Mouse (Mus musculus) adrenal gland, postnatal 36 days (tissue): ENCODE data around the gene Gfap. TPM values are rescaled to one million over a fixed set of nuclear protein-coding genes. Genes with fewer than 3 reads are reported as not detected.

Experiments used
- DNase-seq, 2 experiments: peaks; one replicate each; pipeline ENCODE4 v3.0.0; 2021; ENCODE audit warnings: mixed read lengths in 1 of 2
- long read RNA-seq, 2 experiments: library from polyadenylated mRNA; stranded (forward); transcript quantifications; one replicate each; pipeline ENCODE4 v2.0.0; 2021; ENCODE audit warnings: borderline sequencing depth in 2 of 2
- total RNA-seq, 2 experiments: library from RNA; stranded (reverse); gene quantifications; 2 replicates each; pipeline ENCODE4 v1.2.3; 2021

Gfap gene
- under 1 TPM; 0.10 to 0.66 TPM for total RNA-seq
- long read RNA-seq, experiment 1, partial matches to known transcripts = 0 of 1 reads
- long read RNA-seq, experiment 1, other reads (novel, unspliced or antisense) = 0 of 1 reads
- long read RNA-seq, experiment 2, partial matches to known transcripts = 1 of 1 reads
- long read RNA-seq, experiment 2, other reads (novel, unspliced or antisense) = 0 of 1 reads

DNA sequence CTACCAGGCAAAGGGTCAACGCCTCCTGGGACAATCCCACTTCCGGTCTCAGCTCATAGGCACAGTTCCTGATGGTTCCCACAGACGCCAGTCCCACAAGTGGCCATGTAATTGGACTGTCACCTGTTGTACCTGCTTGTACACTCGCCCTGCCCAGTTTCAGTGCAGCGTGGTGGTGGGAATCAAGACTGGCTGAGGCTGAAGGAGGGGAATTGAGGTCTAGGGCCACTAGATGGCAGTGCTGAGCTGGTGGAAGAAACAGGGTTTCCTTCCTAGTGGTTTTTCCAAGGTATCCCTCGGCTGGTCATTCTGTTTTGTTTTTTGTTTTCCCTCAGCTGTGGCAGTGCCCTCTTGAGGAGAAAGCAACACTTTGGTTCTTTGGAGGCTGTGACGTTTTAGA, at the start of gene Gfap:
Gene Gfap (minus strand): TSS at position 150 of the 400 bp plus-strand sequence.
- peak; percentile 83 to 88 for DNase-seq

DNA sequence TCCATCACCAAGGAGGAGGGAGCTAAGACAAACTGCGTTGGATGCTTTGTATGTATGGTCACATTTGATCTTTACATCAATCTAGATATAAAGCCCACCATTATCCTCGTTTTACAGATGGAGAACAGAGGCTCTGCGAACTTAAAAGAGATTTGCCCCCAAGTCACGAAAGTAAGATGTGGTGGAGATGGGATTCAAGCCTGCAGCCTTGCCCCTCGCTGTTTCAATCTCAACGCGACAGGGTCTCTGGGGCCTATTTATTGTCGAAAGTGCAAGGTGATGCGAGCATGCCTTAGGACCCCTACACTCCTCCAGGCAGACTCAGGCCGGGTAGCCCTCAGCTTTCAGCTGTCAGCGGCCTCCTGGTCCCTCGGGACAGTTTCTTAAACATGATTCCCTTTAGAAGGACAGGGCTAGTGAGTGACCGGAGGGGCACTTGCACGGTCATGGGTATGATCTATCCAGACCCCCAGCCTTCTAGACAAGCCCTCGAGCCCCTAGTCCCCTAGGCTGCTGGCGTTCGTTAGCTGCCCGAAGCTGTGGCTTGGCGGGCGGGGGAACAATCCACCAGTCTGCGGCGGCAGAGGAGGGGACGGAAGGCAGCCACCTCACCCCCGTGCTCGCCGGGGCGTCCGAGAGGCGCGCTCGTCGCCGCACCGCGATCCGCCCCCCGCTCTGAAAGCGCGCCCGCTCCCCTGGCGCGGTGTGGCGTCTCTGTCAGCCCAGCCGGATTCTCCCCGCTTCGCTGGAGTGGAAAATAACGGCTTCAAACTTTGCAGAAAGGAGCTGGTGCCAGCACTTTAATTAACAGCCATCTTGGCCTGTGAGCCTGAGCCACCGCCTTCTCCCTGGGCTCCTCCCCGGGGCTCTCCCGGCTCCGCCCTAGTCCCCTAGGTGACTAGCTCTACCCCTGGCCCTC, 47.6 kb upstream of the Gfap start:
- DNase-seq = peak; percentile 61 to 76

DNA sequence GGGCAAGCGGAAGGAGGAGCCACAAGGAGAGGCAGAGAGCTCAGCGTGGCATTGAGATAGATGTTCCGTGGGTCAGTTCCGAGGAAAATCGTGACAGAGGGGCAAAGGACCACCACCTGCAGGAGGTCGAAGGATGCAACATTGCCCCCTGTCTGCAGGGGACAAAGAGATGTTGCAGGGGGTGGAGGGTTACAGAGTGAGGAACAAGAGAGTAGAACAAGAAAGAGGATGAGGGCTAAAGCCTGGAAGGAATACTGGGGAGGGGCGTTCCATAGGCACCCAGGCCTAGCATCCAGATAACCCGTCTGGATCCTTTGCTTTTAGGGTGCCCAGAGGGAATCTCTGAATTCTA, 46.3 kb upstream of the Gfap start:
- DNase-seq = no peak

DNA sequence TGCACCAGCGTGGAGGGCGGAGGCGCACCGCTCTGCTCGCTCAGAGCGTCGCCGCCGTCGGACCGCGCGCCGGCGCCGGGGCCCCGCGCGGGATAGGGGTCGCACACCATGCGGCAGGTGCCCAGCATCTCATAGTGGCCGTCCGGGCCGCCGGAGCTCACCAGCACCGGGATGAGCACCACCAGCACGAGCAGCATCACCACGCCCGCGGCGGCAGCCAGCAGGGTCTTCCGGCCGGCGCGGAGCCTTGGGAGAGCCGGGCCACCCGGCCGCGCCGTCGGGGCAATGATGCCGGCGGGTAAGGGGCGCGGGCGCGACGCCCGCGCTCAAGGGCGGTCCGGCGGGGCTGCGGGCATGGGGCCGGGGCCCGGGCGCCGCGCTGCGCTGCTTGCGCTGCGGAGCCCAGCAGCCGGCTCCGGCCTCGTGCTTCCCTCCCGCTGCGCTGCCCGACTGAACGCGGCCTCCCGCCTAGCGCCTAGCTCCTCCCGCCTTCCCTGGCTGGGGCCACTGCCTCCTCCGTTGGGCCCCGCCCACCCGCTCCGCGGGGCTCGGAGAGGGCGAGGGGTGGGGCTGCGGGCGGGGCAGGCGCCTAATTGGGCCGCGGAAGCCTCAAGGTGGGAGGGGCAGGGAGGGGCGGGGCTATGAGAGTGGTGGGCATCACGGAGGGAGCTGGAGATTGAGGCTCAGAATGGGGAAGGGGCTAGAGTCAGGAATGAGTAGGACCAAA, 45.7 kb upstream of the Gfap start, which contains the start of gene C1ql1:
Gene C1ql1 (minus strand): TSS at position 424 of the 727 bp plus-strand sequence.
- DNase-seq = peak; percentile 93 to 96

DNA sequence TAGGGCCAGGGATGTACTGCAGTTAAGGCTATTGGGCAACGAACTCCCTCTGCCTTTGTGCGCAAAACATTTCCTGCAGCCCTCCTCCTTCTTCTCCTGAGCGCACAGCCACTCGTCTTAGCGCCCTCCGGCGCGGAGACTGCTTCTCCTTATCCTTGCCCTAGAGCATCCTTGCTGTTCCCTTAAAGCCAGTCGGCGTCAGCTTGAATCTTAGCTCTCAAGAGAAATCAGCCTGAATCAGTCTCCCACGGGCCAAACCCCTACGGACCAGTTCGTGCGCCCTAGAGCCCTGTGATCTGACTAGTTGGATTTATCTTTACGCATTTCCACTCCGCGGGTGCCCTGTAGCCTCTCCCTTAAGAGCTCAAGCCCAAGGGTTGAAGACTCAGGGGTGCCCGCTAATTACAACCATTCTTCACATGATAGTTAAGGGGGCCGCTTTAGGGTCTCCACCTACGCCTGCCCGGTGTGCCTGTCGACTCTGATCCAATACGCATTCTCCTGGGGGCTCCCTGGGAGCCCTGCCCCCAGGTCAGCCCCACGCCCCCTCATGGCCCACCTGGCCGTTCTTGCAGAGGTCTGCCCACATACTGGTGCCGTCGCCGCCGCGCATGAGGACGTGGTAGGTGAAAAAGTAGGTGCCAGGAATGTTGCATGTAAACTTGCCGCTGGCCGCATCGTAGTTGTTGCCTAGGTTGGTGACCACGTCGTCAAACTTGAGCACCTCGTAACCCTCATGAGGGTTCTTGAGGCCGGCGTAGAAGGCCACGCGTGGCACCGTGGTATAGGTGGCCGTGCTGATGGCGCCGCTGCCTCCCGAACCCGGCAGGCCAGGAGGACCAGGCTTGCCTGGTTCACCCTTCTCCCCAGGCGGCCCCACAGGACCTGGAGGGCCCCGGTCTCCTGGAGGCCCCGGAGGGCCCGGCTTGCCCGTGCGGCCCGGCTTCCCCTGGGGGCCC, 44.9 kb upstream of the Gfap start:
- no peak for DNase-seq

DNA sequence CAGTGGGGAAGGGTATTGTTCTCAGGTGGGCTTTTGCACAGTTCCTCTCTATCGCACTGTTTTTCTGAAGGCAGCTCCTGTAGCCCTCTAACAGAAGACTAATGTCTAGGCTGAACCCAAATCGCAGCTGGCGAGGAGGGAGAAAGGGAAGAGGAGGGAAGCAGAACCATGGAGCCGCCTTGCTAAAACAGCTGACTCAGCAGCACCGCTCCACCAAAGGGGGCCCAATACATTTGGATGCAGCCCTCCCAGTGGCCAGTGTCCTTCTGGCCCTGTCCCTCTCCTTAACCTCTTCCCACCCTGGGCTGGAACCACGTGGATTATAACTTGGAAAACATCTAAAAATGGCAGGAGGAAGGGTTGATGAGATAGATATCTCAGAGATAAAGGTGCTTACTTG, 40.5 kb upstream of the Gfap start:
- no peak for DNase-seq

DNA sequence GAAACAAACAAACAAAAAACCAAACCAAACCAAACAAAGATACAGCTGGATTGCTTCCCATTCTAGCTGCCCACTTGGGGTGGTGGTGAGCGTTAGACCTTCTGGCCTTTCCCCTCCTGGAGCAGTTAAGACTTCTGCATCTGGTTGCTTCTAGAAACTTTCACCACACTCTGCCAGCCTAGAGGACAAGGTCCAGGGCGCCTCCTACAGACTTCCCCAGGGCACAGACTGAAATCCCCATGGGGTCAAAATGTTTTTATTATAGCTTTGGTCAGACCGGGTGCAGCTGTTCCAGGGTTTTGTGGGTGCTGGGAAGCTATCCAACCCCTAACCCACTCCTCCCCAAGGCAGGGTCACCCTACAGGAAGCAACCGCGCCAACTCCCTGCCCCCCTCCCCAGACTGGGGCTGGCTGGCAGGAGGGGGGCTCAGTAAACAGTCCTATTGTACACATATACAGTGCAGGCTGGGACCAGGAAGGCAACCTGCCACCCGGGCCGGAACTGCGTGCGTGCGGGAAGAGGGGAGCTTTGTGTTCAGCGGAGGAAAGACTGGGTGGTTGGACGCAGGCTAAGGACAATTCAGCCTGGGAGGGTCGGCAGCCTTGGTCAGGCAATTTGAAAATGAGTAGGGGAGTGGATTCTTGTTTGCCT, 38.4 kb upstream of the Gfap start:
- no peak for DNase-seq

DNA sequence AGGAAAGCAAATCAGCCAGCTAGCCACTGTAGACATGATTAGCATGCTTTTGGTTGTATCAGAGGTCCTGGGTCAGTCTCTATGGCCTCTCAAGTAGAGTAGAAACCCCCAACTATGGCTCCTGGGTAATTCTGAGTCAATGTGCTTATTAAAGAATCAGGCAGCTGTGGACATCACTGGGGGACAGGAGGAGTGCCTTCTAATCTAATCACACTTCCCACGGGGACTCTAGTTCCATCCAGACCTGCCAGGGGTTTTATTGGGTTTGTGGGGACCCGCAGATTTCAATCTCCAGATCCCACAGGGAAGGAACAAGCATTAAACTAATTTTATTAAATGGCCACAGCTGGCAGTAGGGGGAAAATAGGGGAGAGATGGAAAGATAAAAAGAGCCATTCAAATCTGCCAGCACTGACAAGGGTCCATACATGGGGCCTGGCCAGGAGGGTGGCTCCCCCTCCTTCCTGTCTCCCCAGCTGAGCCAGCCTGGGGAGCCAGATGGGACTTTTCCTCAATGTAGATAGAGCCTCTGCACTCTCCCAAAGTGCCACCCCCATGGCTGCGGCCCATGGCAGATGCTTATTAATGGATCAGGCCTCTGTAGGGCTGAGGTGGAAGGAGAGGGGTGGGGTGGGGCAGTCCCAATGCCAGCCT, 36.9 kb upstream of the Gfap start:
- DNase-seq = no peak

DNA sequence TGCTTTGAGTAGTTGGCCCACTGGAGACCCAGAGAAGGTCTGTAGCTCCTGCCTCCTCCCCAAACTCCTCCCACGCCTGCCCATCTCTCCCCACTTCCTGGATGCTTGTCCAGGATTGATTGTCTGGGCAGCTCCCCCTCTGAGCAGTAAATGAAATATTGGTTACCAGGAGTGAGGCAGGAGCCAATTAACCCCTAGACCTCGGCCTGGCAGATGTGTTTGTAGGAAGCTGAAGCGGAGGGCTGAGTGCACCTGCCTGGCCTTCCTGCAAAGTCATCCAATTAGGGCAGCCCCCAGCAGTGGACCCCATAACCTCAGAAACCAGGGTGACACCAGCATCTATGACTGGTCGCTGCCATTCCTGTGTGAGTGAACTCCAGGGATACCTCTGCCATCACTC, 35.6 kb upstream of the Gfap start:
- no peak for DNase-seq

DNA sequence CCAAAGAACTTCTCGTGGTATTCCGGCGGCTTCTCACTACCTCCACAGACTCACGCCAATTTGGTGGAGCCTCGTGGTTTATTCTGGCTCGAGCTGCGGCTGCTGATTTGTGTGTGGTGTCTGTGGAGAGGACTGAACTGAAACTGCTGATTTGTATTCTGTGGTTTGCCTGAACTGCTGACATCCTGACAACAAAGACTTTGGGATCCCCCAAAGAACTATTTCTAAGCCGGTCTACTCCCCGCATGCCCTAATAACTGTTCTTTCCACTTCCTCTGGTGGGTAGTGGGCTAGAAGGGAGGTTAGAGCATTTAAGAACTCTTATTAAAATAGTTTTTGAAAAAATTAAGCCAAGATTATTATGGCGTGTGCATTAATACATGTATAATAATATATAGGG, 30.0 kb upstream of the Gfap start:
- DNase-seq = no peak

DNA sequence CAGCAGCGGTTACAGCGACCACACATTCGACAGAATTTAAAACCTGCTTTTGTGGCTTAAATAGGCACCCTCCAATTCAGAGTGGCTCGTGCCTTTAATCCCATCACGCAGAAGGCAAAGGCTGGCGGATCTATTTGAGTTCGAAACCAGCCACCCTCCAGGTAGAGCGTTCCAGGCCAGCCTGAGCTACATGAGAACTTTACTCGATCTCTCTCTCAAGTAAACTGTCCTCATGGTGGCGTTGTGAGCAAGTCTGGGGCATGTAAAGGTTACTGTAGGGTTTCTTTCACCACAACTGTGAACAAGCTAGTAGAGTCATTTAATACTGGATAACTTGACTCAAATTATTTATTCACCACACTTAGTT, 24.6 kb upstream of the Gfap start:
- DNase-seq = peak in 1 of 2 experiments; percentile 10

DNA sequence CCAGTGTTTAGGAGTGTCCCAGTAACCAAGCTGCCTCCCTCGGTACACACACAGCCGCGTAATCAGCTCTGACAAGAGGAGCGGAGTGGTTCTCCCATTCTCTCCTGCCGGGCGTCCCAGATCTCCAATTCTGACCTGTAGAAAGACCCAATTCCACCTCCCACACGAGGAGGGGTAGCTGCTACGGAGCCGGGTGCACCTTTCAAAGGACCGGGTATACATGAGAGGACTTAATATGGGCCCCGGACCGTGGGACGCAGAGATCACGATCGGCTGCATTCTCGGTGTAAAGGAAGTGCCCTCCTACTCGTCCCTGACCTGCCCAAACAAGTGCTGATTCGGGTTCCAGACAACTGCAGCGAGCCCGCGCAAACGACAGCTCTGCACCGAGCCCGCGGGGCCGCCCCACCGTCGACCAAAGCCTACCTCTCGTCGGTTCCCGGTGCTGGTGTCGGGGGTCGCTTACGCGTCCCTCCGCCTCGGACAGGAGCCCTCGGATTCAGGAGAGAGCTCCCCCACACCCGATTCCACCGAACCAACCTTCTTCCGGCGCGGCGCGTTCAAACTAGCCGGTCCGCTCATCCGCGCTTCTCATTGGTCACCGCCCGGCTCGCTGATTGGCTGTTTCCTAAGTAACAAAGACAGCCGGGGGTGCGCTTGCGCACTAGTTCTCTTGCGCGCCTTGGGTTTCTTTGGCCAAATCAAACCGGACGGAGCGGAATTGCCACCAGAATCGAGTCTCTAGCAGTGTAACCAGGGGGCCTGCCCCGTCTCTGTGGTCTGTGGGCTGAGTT, 24.0 kb upstream of the Gfap start, which contains the start of gene Kif18b:
Gene Kif18b (minus strand): TSS at position 568 of the 794 bp plus-strand sequence.
- DNase-seq = peak; percentile 95

DNA sequence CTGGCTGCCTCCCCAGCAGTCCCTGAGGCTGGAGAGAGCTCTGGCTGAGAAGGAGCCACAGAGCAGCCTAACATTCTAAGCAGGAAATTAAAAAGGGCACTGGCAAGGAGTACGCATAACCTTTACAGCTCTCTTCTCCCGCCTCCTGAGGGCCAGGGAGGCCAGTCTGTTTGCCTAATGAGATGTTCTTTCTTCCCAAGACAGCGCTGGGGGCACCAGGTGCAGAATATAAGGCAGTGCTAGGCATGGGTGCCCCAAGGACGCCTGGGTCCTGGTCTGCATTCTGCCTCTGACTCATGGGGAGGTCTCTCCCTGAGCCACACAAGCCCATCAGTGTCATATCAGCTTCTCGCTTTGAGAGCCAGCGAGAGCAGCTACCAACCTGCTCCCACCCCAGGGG, 20.8 kb upstream of the Gfap start:
- peak in 1 of 2 experiments; percentile 35 for DNase-seq

DNA sequence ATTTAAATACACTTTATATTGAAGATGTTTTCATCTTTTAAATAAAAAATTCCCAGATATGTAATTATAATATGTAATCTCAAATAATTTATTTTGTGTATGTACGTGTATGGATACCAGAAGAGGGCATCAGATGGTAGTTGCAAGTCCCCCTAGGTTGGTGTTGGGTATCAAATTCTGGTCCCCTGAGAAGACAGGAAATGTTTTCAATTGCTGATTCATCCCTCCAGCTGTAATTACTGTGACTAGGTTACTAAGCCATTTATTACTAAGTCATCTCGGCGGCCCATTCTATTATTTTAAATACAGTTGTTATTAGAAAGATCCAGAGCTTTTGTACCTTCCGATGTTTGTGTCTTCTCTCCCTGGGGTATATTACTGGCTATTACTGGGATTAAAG, 17.4 kb upstream of the Gfap start:
- DNase-seq = no peak

DNA sequence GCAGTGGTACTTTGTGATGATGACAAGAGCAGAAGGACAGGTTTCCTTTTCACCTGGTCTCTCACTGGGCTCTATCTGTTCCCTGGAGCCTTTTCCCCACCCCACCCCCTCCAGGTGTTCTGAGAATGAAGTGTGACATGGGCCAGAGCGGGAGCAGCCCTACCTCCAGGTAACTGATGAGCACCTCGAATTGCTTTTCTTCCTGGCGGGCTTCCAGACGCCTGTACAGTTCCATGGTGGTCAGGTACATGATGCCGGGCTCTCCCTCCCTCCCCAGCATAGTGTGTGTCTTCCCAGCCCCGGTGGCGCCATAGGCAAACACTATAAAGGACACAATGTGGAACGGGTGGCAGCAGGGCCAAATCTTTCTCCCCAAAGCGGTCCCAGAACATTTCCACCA, 14.7 kb upstream of the Gfap start:
- DNase-seq = no peak

DNA sequence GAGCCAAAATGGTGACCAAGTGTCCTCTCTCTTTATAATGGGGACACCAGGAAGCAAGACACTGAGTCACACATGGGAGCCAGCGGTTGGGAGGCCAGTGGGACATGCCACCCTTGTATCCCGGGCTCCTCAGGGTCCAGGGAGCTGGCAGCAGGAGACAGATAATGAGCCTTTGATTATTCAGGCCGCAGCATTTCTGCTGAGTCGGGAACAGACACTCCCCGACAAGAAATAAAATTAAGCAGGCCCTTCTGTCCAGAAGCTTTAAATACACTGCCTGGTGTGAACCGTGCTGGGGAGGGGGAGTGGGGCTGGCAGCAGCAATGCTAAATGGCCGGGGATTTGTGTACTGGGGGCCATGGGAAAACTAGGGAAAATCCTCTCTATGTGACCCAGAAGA, 10.7 kb upstream of the Gfap start:
- no peak for DNase-seq

DNA sequence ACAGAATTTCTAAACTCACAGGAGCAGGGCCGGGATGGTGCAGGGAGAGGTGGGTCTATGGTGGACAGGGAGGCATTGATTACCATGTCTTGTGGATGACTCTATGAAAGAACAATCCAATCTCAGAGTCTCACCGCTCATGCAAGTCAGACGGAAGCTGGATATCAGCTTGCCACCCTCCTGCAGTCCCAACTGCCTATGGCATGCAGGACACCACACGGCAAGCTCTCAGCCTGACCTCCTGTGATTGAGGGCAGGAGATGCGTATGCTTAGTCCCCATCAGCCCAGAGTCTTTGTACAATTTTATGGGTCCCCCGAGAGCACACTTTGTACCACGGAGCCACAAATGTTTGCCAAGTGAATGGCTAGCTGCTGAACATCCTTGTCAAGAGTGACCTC, 2.9 kb upstream of the Gfap start:
- no peak for DNase-seq

DNA sequence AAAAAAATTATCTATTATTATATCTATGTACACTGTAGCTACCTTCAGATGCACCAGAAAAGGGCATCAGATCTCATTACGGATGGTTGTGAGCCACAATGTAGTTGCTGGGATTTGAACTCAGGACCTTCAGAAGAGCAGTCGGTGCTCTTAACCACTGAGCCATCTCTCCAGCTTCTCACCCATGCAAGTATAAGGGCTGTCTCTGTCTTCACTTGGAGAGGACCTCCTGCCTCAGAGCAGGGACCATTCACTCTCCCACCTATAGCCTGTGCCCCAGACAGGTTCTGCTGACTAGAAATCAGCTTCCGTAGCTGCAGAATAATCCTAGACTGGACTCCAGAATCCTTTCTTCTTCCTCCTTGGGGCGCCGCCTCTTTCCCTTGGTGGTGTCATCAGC, 1.4 kb upstream of the Gfap start:
- no peak for DNase-seq

DNA sequence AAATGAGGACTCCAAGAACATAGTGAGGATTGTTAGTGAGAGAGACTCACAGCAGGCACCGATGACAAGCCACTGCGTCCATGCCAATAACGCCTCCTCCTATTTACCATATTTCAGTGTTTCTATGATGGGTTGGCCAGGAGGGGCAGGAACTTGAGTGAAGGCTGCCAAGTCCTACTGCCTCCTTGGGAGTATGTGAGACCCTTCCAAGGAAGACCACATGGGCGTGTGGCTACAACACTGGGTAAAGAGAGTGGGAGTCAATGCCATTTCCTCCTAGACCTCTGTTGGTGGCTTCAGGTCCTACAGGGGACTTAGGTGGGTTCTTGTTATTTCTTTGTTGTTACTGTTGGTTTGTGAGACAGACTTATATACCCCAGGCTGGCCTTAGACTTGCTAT, 487 bp upstream of the Gfap start:
- DNase-seq = no peak

DNA sequence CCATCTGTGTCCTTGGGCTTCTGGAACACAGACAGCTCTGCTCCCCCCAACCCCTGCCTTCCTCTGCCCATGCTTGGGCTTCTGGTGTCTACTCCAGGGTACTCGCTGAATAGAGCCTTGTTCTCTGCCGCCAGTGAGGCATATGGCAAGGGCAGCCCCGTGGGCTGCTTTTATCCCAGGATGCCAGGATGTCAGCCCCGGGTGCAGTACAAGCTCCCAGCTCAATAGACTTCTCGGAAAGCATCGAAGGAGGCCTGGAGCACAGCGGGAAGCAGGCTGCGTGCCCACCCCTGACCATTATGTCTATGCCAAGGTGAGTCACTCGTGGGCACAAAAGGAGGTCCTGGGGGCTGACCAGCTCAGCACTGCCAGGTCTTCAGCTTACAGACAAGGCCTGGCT, 2.3 kb downstream of the Gfap start:
- no peak for DNase-seq
